13 mouse cellular contexts compared by ENCODE assay signal in the genomic region with DNA sequence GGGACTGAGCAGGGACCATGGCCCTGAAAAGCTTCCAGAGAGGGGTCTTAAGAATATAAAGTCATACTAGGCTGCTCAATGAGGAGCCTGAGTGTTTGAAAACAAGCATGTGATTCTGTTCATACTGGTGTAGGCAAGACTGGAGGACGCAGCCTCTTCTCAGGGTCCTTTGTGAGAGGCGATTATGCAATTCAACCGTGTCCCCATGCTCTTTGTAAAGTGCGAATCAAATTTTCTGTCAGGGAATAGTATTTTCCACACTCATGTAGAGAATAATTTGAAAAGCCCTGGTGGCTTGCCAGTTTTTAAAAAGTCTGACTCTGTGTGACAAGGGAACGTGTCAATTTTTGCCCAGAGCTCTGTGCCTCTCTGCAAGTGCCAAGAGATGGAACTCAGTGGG.
DNase-seq lines count a peak whose midpoint lies in the region; ATAC-seq and TF ChIP-seq lines count a peak whose summit lies in the region.
"Had no signal": no experiment of that assay in that cellular context is flagged by ENCODE, and none has a peak within 500 bp of the region (broad histone marks: within the 10 kb centered on the region; RNA-seq: fewer than 3 reads in every experiment).

No protein-coding gene starts in this region.

- no peak overlapping the region for H3K4me2 ChIP-seq in heart, embryonic 13.5 days
- H3K4me2 ChIP-seq in hindbrain, embryonic 11.5 days (replicated peaks; ENCODE audit: low read depth, low read length) = no peak overlapping the region
- no peak overlapping the region for H3K4me2 ChIP-seq in midbrain, embryonic 14.5 days (ENCODE audit: low read length)
- H3K4me2 ChIP-seq in liver, embryonic 12.5 days = no peak overlapping the region
- H3K4me2 ChIP-seq: kidney, embryonic 15.5 days had no signal

- DNase-seq in heart, postnatal 36 days = no peak
- no peak for DNase-seq in embryonic facial prominence, embryonic 10.5 days (ENCODE audit: low spot score)
- peak; percentile 22 for DNase-seq in hindbrain, embryonic 11.5 days (ENCODE audit: low spot score)
- DNase-seq in midbrain, embryonic 14.5 days = peak; percentile 66
- no peak for DNase-seq in kidney, postnatal 36 days
- no peak for DNase-seq in gastrocnemius, adult 2 months
- DNase-seq: adrenal gland, adult 2 months; cerebellum, adult 11-12 months; gastrocnemius, postnatal 25 days had no signal

- no peak overlapping the region for H3K4me3 ChIP-seq in heart, embryonic 13.5 days
- H3K4me3 ChIP-seq in embryonic facial prominence, embryonic 10.5 days = no peak overlapping the region
- no peak overlapping the region for H3K4me3 ChIP-seq in hindbrain, embryonic 11.5 days (ENCODE audit: low read depth, low read length)
- H3K4me3 ChIP-seq in midbrain, embryonic 14.5 days (replicated peaks; ENCODE audit: low read depth, low read length) = no peak overlapping the region
- no peak overlapping the region for H3K4me3 ChIP-seq in liver, embryonic 12.5 days
- no peak overlapping the region for H3K4me3 ChIP-seq in gastrocnemius, adult 2 months
- H3K4me3 ChIP-seq: kidney, embryonic 15.5 days had no signal

- H3K9ac ChIP-seq in heart, embryonic 13.5 days = no peak overlapping the region
- no peak overlapping the region for H3K9ac ChIP-seq in hindbrain, embryonic 11.5 days (ENCODE audit: low read depth, low read length)
- H3K9ac ChIP-seq in midbrain, embryonic 14.5 days (replicated peaks; ENCODE audit: low read length) = no peak overlapping the region
- H3K9ac ChIP-seq in liver, embryonic 12.5 days = no peak overlapping the region
- H3K9ac ChIP-seq: kidney, embryonic 15.5 days; liver, embryonic 14.5 days had no signal

- H3K27me3 ChIP-seq in heart, embryonic 13.5 days (replicated peaks) = no peaks in the 10 kb centered on the region
- no peaks in the 10 kb centered on the region for H3K27me3 ChIP-seq in embryonic facial prominence, embryonic 10.5 days (replicated peaks; ENCODE audit: low read depth, poor library complexity, severe bottlenecking)
- no peaks in the 10 kb centered on the region for H3K27me3 ChIP-seq in hindbrain, embryonic 11.5 days (ENCODE audit: control insufficient read depth, insufficient read depth, low read length)
- H3K27me3 ChIP-seq in midbrain, embryonic 14.5 days (ENCODE audit: control insufficient read depth, insufficient read depth, low read length) = peaks cover 26% of the 10 kb centered on the region
- H3K27me3 ChIP-seq in liver, embryonic 12.5 days (replicated peaks) = no peaks in the 10 kb centered on the region
- H3K27me3 ChIP-seq: kidney, embryonic 15.5 days had no signal

- intact Hi-C loops in heart, postnatal 36 days (cut with DNase I) = no loop called here
- intact Hi-C loops in gastrocnemius, adult 2 months (cut with DNase I) = no loop called here

- peaks cover 20% of the 10 kb centered on the region for H3K4me1 ChIP-seq in heart, embryonic 13.5 days
- H3K4me1 ChIP-seq in embryonic facial prominence, embryonic 10.5 days = peaks cover 29% of the 10 kb centered on the region
- H3K4me1 ChIP-seq in hindbrain, embryonic 11.5 days (replicated peaks; ENCODE audit: control insufficient read depth, insufficient read depth, low read length) = no peaks in the 10 kb centered on the region
- peaks cover 14% of the 10 kb centered on the region; the same call in 1 of the 2 replicates for H3K4me1 ChIP-seq in midbrain, embryonic 14.5 days (ENCODE audit: control insufficient read depth, insufficient read depth, low read length)
- H3K4me1 ChIP-seq in liver, embryonic 12.5 days = no peaks in the 10 kb centered on the region
- H3K4me1 ChIP-seq: kidney, embryonic 15.5 days had no signal

- no peak for TF ChIP-seq CTCF in gastrocnemius, adult 2 months (IDR thresholded peaks at IDR 0.05)

- WGBS in heart, embryonic 13.5 days = 74% methylated on average over 5 of the region's 5 CpGs
- 76% methylated on average over 5 of the region's 5 CpGs for WGBS in embryonic facial prominence, embryonic 10.5 days
- WGBS in hindbrain, embryonic 11.5 days = 45% methylated on average over 5 of the region's 5 CpGs
- 19% methylated on average over 5 of the region's 5 CpGs for WGBS in midbrain, embryonic 14.5 days
- WGBS in liver, embryonic 12.5 days (ENCODE audit: insufficient replicate concordance) = 71% methylated on average over 5 of the region's 5 CpGs

- no peak for ATAC-seq in heart, embryonic 13.5 days (ENCODE audit: extremely low read depth, insufficient number of reproducible peaks, low FRiP score, low TSS enrichment)
- peak; percentile 30; the same call in 1 of the 2 replicates for ATAC-seq in hindbrain, embryonic 11.5 days (ENCODE audit: low FRiP score)
- ATAC-seq in midbrain, embryonic 14.5 days (ENCODE audit: low FRiP score, low TSS enrichment) = peak; percentile 74; the same call in 1 of the 2 replicates
- ATAC-seq in liver, embryonic 12.5 days = no peak

- no peaks in the 10 kb centered on the region for H3K9me3 ChIP-seq in heart, embryonic 13.5 days
- no peaks in the 10 kb centered on the region for H3K9me3 ChIP-seq in embryonic facial prominence, embryonic 10.5 days
- H3K9me3 ChIP-seq in hindbrain, embryonic 11.5 days (ENCODE audit: control insufficient read depth, low read length) = no peaks in the 10 kb centered on the region
- no peaks in the 10 kb centered on the region for H3K9me3 ChIP-seq in midbrain, embryonic 14.5 days (ENCODE audit: control insufficient read depth, low read length)
- H3K9me3 ChIP-seq in liver, embryonic 12.5 days (replicated peaks) = no peaks in the 10 kb centered on the region
- H3K9me3 ChIP-seq: kidney, embryonic 15.5 days had no signal

- H3K27ac ChIP-seq in heart, embryonic 13.5 days (replicated peaks) = peak overlapping the region; percentile 58
- H3K27ac ChIP-seq in embryonic facial prominence, embryonic 10.5 days (replicated peaks) = peak overlapping the region; percentile 67
- H3K27ac ChIP-seq in hindbrain, embryonic 11.5 days (ENCODE audit: low read depth, low read length) = 0 out of 2 replicates have a peak overlapping the region, but pooled peaks have one; percentile 27
- H3K27ac ChIP-seq in midbrain, embryonic 14.5 days (replicated peaks; ENCODE audit: low read depth, low read length) = 0 out of 2 replicates have a peak overlapping the region, but pooled peaks have one; percentile 37
- H3K27ac ChIP-seq in liver, embryonic 12.5 days = no peak overlapping the region
- no peak overlapping the region for H3K27ac ChIP-seq in gastrocnemius, adult 2 months
- H3K27ac ChIP-seq: kidney, embryonic 15.5 days; liver, embryonic 14.5 days had no signal

- H3K36me3 ChIP-seq in heart, embryonic 13.5 days = no peaks in the 10 kb centered on the region
- H3K36me3 ChIP-seq in embryonic facial prominence, embryonic 10.5 days (replicated peaks) = no peaks in the 10 kb centered on the region
- no peaks in the 10 kb centered on the region for H3K36me3 ChIP-seq in hindbrain, embryonic 11.5 days (ENCODE audit: control insufficient read depth, insufficient read depth, low read length)
- H3K36me3 ChIP-seq in midbrain, embryonic 14.5 days (ENCODE audit: control insufficient read depth, insufficient read depth, low read length) = no peaks in the 10 kb centered on the region
- no peaks in the 10 kb centered on the region for H3K36me3 ChIP-seq in liver, embryonic 12.5 days
- H3K36me3 ChIP-seq: kidney, embryonic 15.5 days had no signal

Comparison
In these comparisons a context has a peak if more than half of its experiments do, and no peak if none do; other contexts are left out.
1. ATAC-seq: peak in hindbrain, embryonic 11.5 days (single experiment) and midbrain, embryonic 14.5 days (single experiment); none in heart, embryonic 13.5 days (single experiment) and liver, embryonic 12.5 days (single experiment).
2. H3K27ac ChIP-seq: peak in heart, embryonic 13.5 days (single experiment), embryonic facial prominence, embryonic 10.5 days (single experiment), hindbrain, embryonic 11.5 days (single experiment) and midbrain, embryonic 14.5 days (single experiment); none in liver, embryonic 12.5 days (single experiment) and gastrocnemius, adult 2 months (single experiment).
3. DNase-seq: peak in hindbrain, embryonic 11.5 days (single experiment) and midbrain, embryonic 14.5 days (single experiment); none in heart, postnatal 36 days (0 of 2), embryonic facial prominence, embryonic 10.5 days (single experiment), kidney, postnatal 36 days (0 of 2) and gastrocnemius, adult 2 months (single experiment).